Mouse (Mus musculus): Measurements from ENCODE around the gene A730071L15Rik. TPM values are rescaled to one million over a fixed set of nuclear protein-coding genes. Genes with fewer than 3 reads are reported as not detected.

The A730071L15Rik gene
- polyA plus RNA-seq, 1 experiment from 2014 or later = 0.52 TPM

DNA sequence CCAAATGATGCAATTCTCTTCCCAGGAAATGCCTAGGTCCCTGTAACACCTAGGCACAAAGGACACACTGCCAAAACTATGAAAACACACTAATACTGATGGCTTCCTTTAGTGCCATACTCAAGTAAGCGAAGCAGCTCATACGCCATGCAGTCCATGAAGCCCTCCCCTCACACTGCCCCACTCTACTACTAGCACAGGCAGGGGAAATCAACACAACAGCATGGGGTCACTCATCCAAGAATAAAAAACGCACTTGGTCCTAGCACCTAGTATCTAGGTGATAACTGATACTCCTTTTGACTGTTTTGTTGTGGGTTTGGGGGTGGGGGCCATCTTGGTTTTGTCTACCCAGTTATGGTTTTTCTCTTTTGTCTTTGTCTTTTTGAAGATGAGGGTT is 12.4 kb upstream of the A730071L15Rik start:
- no peaks in the 10 kb centered on the region for H3K27me3 ChIP-seq
- no peak overlapping the region for H3K4me2 ChIP-seq (replicated peaks)
- peak; percentile 47; the same call in 1 of the 2 replicates for ATAC-seq (replicated peaks)
- H3K9ac ChIP-seq (replicated peaks) = no peak overlapping the region
- H3K4me3 ChIP-seq = no peak overlapping the region
- peaks cover 34% of the 10 kb centered on the region for H3K4me1 ChIP-seq
- H3K27ac ChIP-seq (replicated peaks) = peak overlapping the region; percentile 58
- peaks cover 11% of the 10 kb centered on the region; the same call in 1 of the 2 replicates for H3K36me3 ChIP-seq
- WGBS = 83% methylated on average over 3 of the region's 3 CpGs
- H3K9me3 ChIP-seq = no peaks in the 10 kb centered on the region

DNA sequence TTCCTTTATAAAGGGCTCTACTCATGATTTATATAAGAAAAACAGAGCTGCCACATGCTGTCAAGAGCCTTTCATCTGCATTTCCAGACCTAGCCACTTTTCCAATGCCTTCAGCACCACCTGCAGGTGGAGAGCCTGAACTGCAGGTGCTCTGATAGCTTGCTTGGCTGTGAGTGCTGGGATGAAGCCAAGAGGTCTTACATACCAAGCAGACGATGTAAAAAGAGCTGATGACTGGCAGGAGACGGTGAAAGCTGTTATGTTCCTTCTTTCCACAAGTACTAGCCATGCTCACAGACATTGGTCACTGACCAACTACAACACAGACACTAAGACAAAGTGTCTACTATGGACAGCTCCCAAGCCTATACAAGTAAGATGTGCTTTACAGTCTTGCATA is 12.0 kb upstream of the A730071L15Rik start:
- Histone ChIP-seq H3K36me3 (peaks cover 16% of the 10 kb centered on the region; the same call in 1 of the 2 replicates), H3K9ac (replicated peaks) (no peak overlapping the region), H3K27me3 (no peaks in the 10 kb centered on the region), H3K4me1 (peaks cover 31% of the 10 kb centered on the region), H3K4me3 (no peak overlapping the region), H3K9me3 (no peaks in the 10 kb centered on the region), H3K4me2 (replicated peaks) (no peak overlapping the region), H3K27ac (replicated peaks) (peak overlapping the region; percentile 58)
- peak; percentile 69 for ATAC-seq (replicated peaks)
- WGBS = 1% methylated on average over 2 of the region's 2 CpGs

GRCm38 (mm10) chr11:6196780-6197179 is 3.0 kb upstream of the A730071L15Rik start:
- no peak overlapping the region for H3K27ac ChIP-seq (replicated peaks)
- peaks cover 12% of the 10 kb centered on the region; the same call in 1 of the 2 replicates for H3K36me3 ChIP-seq
- H3K9ac ChIP-seq (replicated peaks) = no peak overlapping the region
- 93% methylated on average over 8 of the region's 8 CpGs for WGBS
- peaks cover 29% of the 10 kb centered on the region for H3K4me1 ChIP-seq
- H3K4me2 ChIP-seq (replicated peaks) = no peak overlapping the region
- ATAC-seq (replicated peaks) = no peak
- H3K27me3 ChIP-seq = no peaks in the 10 kb centered on the region
- no peak overlapping the region for H3K4me3 ChIP-seq
- H3K9me3 ChIP-seq = no peaks in the 10 kb centered on the region

DNA sequence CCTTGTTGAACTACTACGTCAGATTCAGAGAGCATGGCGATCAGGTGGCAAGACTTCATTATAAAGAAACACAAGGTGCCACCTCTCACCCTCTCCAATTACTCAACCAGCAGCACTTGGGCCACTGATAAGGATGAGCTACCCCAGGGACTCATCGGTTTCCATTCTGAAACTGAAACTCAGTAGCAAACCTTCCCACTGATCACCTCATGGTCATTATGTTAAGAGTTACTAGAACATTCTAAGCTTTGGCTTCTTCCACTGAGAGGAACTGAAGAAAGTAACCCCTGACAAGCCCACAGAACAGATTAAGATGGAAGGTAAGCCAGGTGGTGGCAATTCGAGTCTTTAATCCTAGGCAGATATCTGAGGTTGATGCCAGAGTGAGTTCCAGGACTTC is 1.4 kb upstream of the A730071L15Rik start:
- Histone ChIP-seq H3K9ac (replicated peaks) (no peak overlapping the region), H3K4me3 (peak overlapping the region; percentile 59), H3K4me1 (peaks cover 29% of the 10 kb centered on the region), H3K4me2 (replicated peaks) (peak overlapping the region; percentile 78), H3K36me3 (no peaks in the 10 kb centered on the region), H3K27me3 (no peaks in the 10 kb centered on the region), H3K9me3 (no peaks in the 10 kb centered on the region), H3K27ac (replicated peaks) (no peak overlapping the region)
- whole genome bisulfite sequencing = 93% methylated on average over 4 of the region's 4 CpGs
- no peak for ATAC-seq (replicated peaks)

DNA sequence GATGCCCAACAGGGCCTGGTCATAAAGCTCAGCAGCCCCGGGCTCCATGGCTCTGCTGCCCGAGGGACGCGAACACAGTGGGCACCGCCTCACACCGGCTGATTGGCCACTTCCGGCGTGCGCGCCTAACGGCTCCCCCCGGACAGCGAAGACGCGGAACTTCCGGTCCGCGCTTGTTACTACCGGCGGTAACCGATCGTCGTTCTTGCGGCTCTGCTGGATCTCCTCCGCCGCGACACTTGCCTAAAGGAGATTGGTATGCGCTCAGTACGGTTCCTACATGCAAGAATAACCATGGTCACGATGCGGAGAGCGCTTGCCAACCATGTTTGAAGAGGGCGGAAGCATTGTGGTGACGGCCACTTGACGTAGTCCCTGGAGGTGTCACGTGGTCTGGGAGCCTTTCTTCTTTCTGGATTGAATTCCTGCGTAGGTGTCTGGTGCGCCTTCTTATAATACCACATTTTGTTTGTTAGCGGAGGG is 299 bp downstream of the A730071L15Rik start, which contains the start of gene Nudcd3:
Gene Nudcd3, minus strand, starts transcription at position 329 of the 483 bp plus-strand sequence.
- H3K4me3 ChIP-seq = peak within 1 kb of the TSS; percentile 59
- no peaks in the 10 kb centered on the region for H3K27me3 ChIP-seq
- peak within 1 kb of the TSS; percentile 98 for H3K27ac ChIP-seq (replicated peaks)
- no peaks in the 10 kb centered on the region for H3K9me3 ChIP-seq
- ATAC-seq (replicated peaks) = peak; percentile 96
- H3K4me2 ChIP-seq (replicated peaks) = peak within 1 kb of the TSS; percentile 78
- H3K4me1 ChIP-seq = peaks cover 29% of the 10 kb centered on the region
- under 1% methylated on average over 39 of the region's 39 CpGs for WGBS
- no peaks in the 10 kb centered on the region for H3K36me3 ChIP-seq
- peak within 1 kb of the TSS; percentile 74 for H3K9ac ChIP-seq (replicated peaks)

DNA sequence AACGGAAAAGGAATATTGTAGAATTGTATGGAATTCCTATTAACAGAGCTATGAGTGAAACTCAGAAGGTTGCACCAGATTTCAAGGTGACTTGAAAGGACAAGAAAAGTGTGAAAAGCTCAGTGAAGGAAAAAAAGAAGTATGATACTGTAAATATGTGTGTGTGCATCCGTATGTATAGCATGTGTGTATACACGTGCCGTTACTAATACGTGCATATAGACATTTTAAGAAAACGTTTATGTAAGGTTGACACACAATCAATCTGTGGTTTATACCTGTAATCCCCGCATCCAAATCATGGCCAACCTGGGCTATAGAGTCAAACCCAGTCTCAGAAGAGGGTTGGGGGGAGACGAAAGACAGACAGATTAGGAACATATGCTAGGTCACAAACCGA is 741 bp downstream of the A730071L15Rik start:
- Histone ChIP-seq H3K27ac (replicated peaks) (peak overlapping the region; percentile 98), H3K9ac (replicated peaks) (peak overlapping the region; percentile 74), H3K4me2 (replicated peaks) (peak overlapping the region; percentile 78), H3K36me3 (no peaks in the 10 kb centered on the region), H3K4me1 (peaks cover 29% of the 10 kb centered on the region), H3K9me3 (no peaks in the 10 kb centered on the region), H3K27me3 (no peaks in the 10 kb centered on the region), H3K4me3 (peak overlapping the region; percentile 59)
- ATAC-seq (replicated peaks) = peak; percentile 46
- 28% methylated on average over 9 of the region's 9 CpGs for WGBS

- H3K36me3 ChIP-seq = no peaks in the 10 kb centered on the region
- no peak overlapping the region for H3K9ac ChIP-seq (replicated peaks)
- ATAC-seq (replicated peaks) = no peak
- H3K4me1 ChIP-seq = no peaks in the 10 kb centered on the region
- H3K4me3 ChIP-seq = no peak overlapping the region
- no peaks in the 10 kb centered on the region for H3K27me3 ChIP-seq
- no peaks in the 10 kb centered on the region for H3K9me3 ChIP-seq
- H3K27ac ChIP-seq (replicated peaks) = no peak overlapping the region
- H3K4me2 ChIP-seq (replicated peaks) = no peak overlapping the region
- WGBS = 91% methylated on average over 2 of the region's 2 CpGs
Measured at GRCm38 (mm10) chr11:6207090-6207489, 7.3 kb downstream of the A730071L15Rik start.

GRCm38 (mm10) chr11:6208158-6208557 is 8.3 kb downstream of the A730071L15Rik start:
- WGBS = 87% methylated on average over 1 of the region's 1 CpGs
- H3K9me3 ChIP-seq = no peaks in the 10 kb centered on the region
- no peaks in the 10 kb centered on the region for H3K4me1 ChIP-seq
- no peak overlapping the region for H3K4me3 ChIP-seq
- no peaks in the 10 kb centered on the region for H3K27me3 ChIP-seq
- no peak overlapping the region for H3K9ac ChIP-seq (replicated peaks)
- no peak overlapping the region for H3K27ac ChIP-seq (replicated peaks)
- H3K4me2 ChIP-seq (replicated peaks) = no peak overlapping the region
- ATAC-seq (replicated peaks) = no peak
- H3K36me3 ChIP-seq = no peaks in the 10 kb centered on the region

GRCm38 (mm10) chr11:6216834-6217233 is 17.0 kb downstream of the A730071L15Rik start:
- no peak overlapping the region for H3K9ac ChIP-seq (replicated peaks)
- 43% methylated on average over 3 of the region's 3 CpGs for WGBS
- no peaks in the 10 kb centered on the region for H3K27me3 ChIP-seq
- H3K27ac ChIP-seq (replicated peaks) = no peak overlapping the region
- H3K4me1 ChIP-seq = no peaks in the 10 kb centered on the region
- no peaks in the 10 kb centered on the region for H3K9me3 ChIP-seq
- no peak for ATAC-seq (replicated peaks)
- no peaks in the 10 kb centered on the region for H3K36me3 ChIP-seq
- no peak overlapping the region for H3K4me2 ChIP-seq (replicated peaks)
- no peak overlapping the region for H3K4me3 ChIP-seq

- 86% methylated on average over 11 of the region's 11 CpGs for WGBS
- no peaks in the 10 kb centered on the region for H3K36me3 ChIP-seq
- H3K27ac ChIP-seq (replicated peaks) = no peak overlapping the region
- H3K9me3 ChIP-seq = no peaks in the 10 kb centered on the region
- H3K4me3 ChIP-seq = no peak overlapping the region
- H3K4me1 ChIP-seq = no peaks in the 10 kb centered on the region
- no peaks in the 10 kb centered on the region for H3K27me3 ChIP-seq
- H3K4me2 ChIP-seq (replicated peaks) = no peak overlapping the region
- no peak overlapping the region for H3K9ac ChIP-seq (replicated peaks)
- no peak for ATAC-seq (replicated peaks)
Measured at GRCm38 (mm10) chr11:6218189-6218896, 18.5 kb downstream of the A730071L15Rik start.

DNA sequence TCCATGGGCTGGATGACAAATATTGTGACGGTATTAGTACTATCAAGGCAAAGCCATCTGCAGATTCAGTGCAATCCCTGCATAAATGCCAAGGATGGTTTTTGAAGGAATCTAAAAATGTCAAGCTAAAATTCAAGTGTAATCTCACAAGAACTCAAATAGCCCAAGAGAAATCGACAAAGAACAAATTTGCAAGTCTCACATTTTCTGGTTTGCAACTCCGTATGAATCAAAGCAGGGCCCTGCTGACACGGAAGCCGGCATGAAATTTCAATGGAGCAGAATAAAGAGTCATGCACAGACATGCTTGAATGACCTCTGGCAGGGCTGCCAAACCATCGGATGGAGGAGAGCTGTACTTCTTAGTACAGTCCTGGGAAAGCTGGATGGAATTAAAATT is 20.1 kb downstream of the A730071L15Rik start:
- H3K27me3 ChIP-seq = no peaks in the 10 kb centered on the region
- H3K4me2 ChIP-seq (replicated peaks) = no peak overlapping the region
- no peak for ATAC-seq (replicated peaks)
- no peak overlapping the region for H3K4me3 ChIP-seq
- no peaks in the 10 kb centered on the region for H3K4me1 ChIP-seq
- no peak overlapping the region for H3K27ac ChIP-seq (replicated peaks)
- H3K9me3 ChIP-seq = no peaks in the 10 kb centered on the region
- WGBS = 84% methylated on average over 6 of the region's 6 CpGs
- no peaks in the 10 kb centered on the region for H3K36me3 ChIP-seq
- H3K9ac ChIP-seq (replicated peaks) = no peak overlapping the region

GRCm38 (mm10) chr11:6222187-6222586 is 22.4 kb downstream of the A730071L15Rik start:
- Histone ChIP-seq H3K36me3 (no peaks in the 10 kb centered on the region), H3K27ac (replicated peaks) (no peak overlapping the region), H3K27me3 (no peaks in the 10 kb centered on the region), H3K4me2 (replicated peaks) (no peak overlapping the region), H3K9ac (replicated peaks) (no peak overlapping the region), H3K4me1 (no peaks in the 10 kb centered on the region), H3K9me3 (no peaks in the 10 kb centered on the region), H3K4me3 (no peak overlapping the region)
- WGBS = 91% methylated on average over 10 of the region's 10 CpGs
- ATAC-seq (replicated peaks) = no peak

Measured in forebrain, embryonic 15.5 days (tissue).